Mouse (Mus musculus) liver, adult 2 months (tissue): ENCODE measurements around the gene Rccd1. TPM values are rescaled to one million over a fixed set of nuclear protein-coding genes. Genes with fewer than 3 reads are reported as not detected.
A peak's percentile ranks its signal among the peaks of the same experiment; 100 is the strongest.

Source experiments
- DNase-seq: peaks from one replicate; pipeline ENCODE4 v3.0.0-alpha.2; 2011; ENCODE audit warnings: low read depth, low spot score; ENCODE audit errors: extremely low read depth
- H3K27ac ChIP-seq: fragments of 200-500 bp; replicated peaks from 2 replicates; pipeline ENCODE4 v1.5.1; 2012; ENCODE audit warnings: low read depth, mild to moderate bottlenecking, control low read depth, inconsistent platforms, low read length; ENCODE audit not compliant: insufficient read depth
- H3K27me3 ChIP-seq: fragments of 200-500 bp; 2 replicates; pipeline ENCODE4 v1.6.1; 2012; ENCODE audit warnings: mild to moderate bottlenecking, moderate library complexity, low read length, inconsistent platforms; ENCODE audit not compliant: control insufficient read depth, insufficient read depth
- H3K36me3 ChIP-seq: fragments of 200-500 bp; 2 replicates; pipeline ENCODE4 v1.6.1; 2012; ENCODE audit warnings: low read length, inconsistent platforms; ENCODE audit not compliant: control insufficient read depth, insufficient read depth
- H3K4me1 ChIP-seq: fragments of 200-500 bp; 2 replicates; pipeline ENCODE4 v1.6.1; 2011; ENCODE audit warnings: low read length; ENCODE audit not compliant: control insufficient read depth, insufficient read depth
- H3K4me3 ChIP-seq: fragments of 200-500 bp; 2 replicates; pipeline ENCODE4 v1.5.1; 2011; ENCODE audit warnings: low read depth, mild to moderate bottlenecking, control low read depth, low read length, moderate library complexity; ENCODE audit not compliant: insufficient read depth
- H3K79me2 ChIP-seq: fragments of 200-500 bp; 2 replicates; pipeline ENCODE4 v1.6.1; 2012; ENCODE audit warnings: inconsistent platforms, mild to moderate bottlenecking, low read length, moderate library complexity; ENCODE audit not compliant: control insufficient read depth, insufficient read depth
- H3K9ac ChIP-seq: fragments of 200-500 bp; 2 replicates; pipeline ENCODE4 v1.6.1; 2012; ENCODE audit warnings: low read depth, mild to moderate bottlenecking, control low read depth, inconsistent platforms, low read length
- CTCF ChIP-seq: fragments of 200-500 bp; IDR thresholded peaks from 2 replicates; pipeline ENCODE4 v1.5.1; 2011; ENCODE audit warnings: low read depth, low read length, control low read depth
- POLR2A ChIP-seq: fragments of 200-500 bp; IDR thresholded peaks from 2 replicates; pipeline ENCODE4 v1.6.1; 2011; ENCODE audit warnings: low read length, control low read depth; ENCODE audit not compliant: insufficient read depth; ENCODE audit errors: extremely low read depth
- WGBS: fragments of 180-500 bp; shearing (Covaris S2); methylation state at CpG from one replicate; pipeline ENCODE4 v1.1.7; 2018; 5-methylcytosine and 5-hydroxymethylcytosine counted together
- polyA plus RNA-seq: library from polyadenylated mRNA; depleted of rRNA; stranded (reverse); fragments of >200 nt; gene quantifications from 2 replicates; pipeline ENCODE4 v1.2.3, GENCODE M21; 2012
- total RNA-seq: library from RNA; depleted of rRNA; stranded (reverse); fragments of >200 nt; gene quantifications from 2 replicates; pipeline ENCODE4 v1.2.3, GENCODE M21; 2014

Gene Rccd1
- total and polyA plus RNA-seq, 2 experiments: 1.2 to 3.8 TPM

- TF ChIP-seq CTCF (no peak), POLR2A (no peak)
- no peak for DNase-seq
- H3K27ac ChIP-seq: no peak overlapping the region
- H3K4me3 ChIP-seq: peak overlapping the region; percentile 80
- peaks cover 2% of the 10 kb centered on the region; the same call in 1 of the 2 replicates for H3K4me1 ChIP-seq
- H3K79me2 ChIP-seq: no peaks in the 10 kb centered on the region
- H3K27me3 ChIP-seq: no peaks in the 10 kb centered on the region
- H3K36me3 ChIP-seq: peaks cover 2% of the 10 kb centered on the region
- 14% methylated on average over 8 of the region's 8 CpGs for WGBS
- H3K9ac ChIP-seq: peak overlapping the region; percentile 89; the same call in 1 of the 2 replicates
Measured at GRCm38 (mm10) chr7:80323336-80323735, 918 bp downstream of the Rccd1 start.

DNA sequence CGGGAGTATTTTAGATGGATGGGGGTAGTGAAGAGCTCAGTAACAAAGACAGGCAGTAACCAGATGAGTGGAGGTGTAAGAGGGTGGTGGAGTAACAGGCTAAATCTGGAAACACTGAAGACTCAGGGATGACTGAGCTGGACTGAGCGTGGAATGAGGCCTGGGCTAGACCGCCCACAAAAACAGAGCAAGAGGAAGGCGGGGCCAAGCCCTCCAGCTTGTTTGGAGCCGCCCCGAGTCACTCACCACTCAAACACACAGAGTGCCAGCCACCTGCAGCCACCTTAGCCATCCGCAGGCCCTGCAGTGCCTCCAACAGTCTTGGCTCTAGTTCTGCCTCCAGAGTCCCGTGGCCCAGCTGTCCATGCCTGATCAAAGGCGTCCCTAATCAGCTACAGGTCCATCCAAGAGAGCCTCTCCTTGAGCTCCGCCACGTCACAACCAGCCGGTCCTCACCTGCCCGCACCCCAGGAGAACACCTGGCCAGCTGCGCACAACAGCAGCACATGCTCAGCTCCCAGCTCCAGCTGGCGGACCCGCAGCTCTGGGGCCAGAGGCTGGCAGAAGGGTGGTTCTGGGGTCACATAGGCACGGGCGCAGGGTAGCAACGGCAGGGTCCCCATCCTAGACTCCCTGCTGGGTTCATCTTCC lies 4.3 kb downstream of the Rccd1 start:
- TF ChIP-seq CTCF (no peak), POLR2A (no peak)
- Histone ChIP-seq H3K27ac (no peak overlapping the region), H3K79me2 (no peaks in the 10 kb centered on the region), H3K36me3 (0 out of 2 replicates have a peak, but pooled peaks cover 2% of the 10 kb centered on the region), H3K4me1 (peaks cover 2% of the 10 kb centered on the region; the same call in 1 of the 2 replicates), H3K4me3 (no peak overlapping the region), H3K27me3 (no peaks in the 10 kb centered on the region), H3K9ac (no peak overlapping the region)
- DNase-seq: no peak
- WGBS: 94% methylated on average over 19 of the region's 19 CpGs

- TF ChIP-seq CTCF (no peak), POLR2A (no peak)
- no peaks in the 10 kb centered on the region for H3K27me3 ChIP-seq
- DNase-seq: no peak
- no peak overlapping the region for H3K4me3 ChIP-seq
- 0 out of 2 replicates have a peak, but pooled peaks cover 2% of the 10 kb centered on the region for H3K36me3 ChIP-seq
- no peak overlapping the region for H3K9ac ChIP-seq
- WGBS: 94% methylated on average over 4 of the region's 4 CpGs
- H3K79me2 ChIP-seq: no peaks in the 10 kb centered on the region
- no peak overlapping the region for H3K27ac ChIP-seq
- H3K4me1 ChIP-seq: peaks cover 2% of the 10 kb centered on the region; the same call in 1 of the 2 replicates
Measured at GRCm38 (mm10) chr7:80318670-80319069, 5.6 kb downstream of the Rccd1 start.

GRCm38 (mm10) chr7:80317439-80318115 lies 6.7 kb downstream of the Rccd1 start:
- DNase-seq: no peak
- Histone ChIP-seq H3K27me3 (no peaks in the 10 kb centered on the region), H3K4me3 (no peak overlapping the region), H3K27ac (no peak overlapping the region), H3K79me2 (no peaks in the 10 kb centered on the region), H3K4me1 (no peaks in the 10 kb centered on the region), H3K9ac (no peak overlapping the region), H3K36me3 (0 out of 2 replicates have a peak, but pooled peaks cover 2% of the 10 kb centered on the region)
- 63% methylated on average over 1 of the region's 1 CpGs for WGBS
- no peak for TF ChIP-seq POLR2A
- no peak for TF ChIP-seq CTCF

- 0 out of 2 replicates have a peak, but pooled peaks cover 2% of the 10 kb centered on the region for H3K36me3 ChIP-seq
- H3K27me3 ChIP-seq: no peaks in the 10 kb centered on the region
- H3K4me1 ChIP-seq: no peaks in the 10 kb centered on the region
- H3K27ac ChIP-seq: no peak overlapping the region
- no peak for DNase-seq
- WGBS: 81% methylated on average over 2 of the region's 2 CpGs
- no peaks in the 10 kb centered on the region for H3K79me2 ChIP-seq
- no peak overlapping the region for H3K4me3 ChIP-seq
- H3K9ac ChIP-seq: no peak overlapping the region
- TF ChIP-seq POLR2A (no peak), CTCF (no peak)
Measured at GRCm38 (mm10) chr7:80315733-80316132, 8.5 kb downstream of the Rccd1 start.
